Mouse (Mus musculus) liver, embryonic 14 days (tissue): Measurements from ENCODE around the gene Slc2a5. TPM values are rescaled to one million over a fixed set of nuclear protein-coding genes. Genes with fewer than 3 reads are reported as not detected.

ENCODE experiments used
- polyA plus RNA-seq: library from polyadenylated mRNA; depleted of rRNA; stranded (reverse); fragments of >200 nt; gene quantifications from 2 replicates; pipeline ENCODE4 v1.2.3, GENCODE M21; 2012; rRNA removed

The Slc2a5 gene
- 0.10 and 0.25 TPM in 2 replicates for polyA plus RNA-seq

GRCm38 (mm10) chr4:150119055-150119454 lies at the start of gene Slc2a5:
Slc2a5 (plus strand) TSS chr4:150119283.

GRCm38 (mm10) chr4:150087161-150087889 lies 31.8 kb upstream of the Slc2a5 start, which contains the start of gene Gpr157:
Gpr157 (plus strand) TSS chr4:150087365.

Other genes starting within 250 kb of the Slc2a5 start
- gene Spsb1, start 164.2 kb upstream of the Slc2a5 start, polyA plus RNA-seq = 0.25 and 0.30 TPM in 2 replicates
- 7.2 and 8.6 TPM in 2 replicates for gene H6pd, start 110.3 kb upstream of the Slc2a5 start, polyA plus RNA-seq
- 0.26 and 0.33 TPM in 2 replicates for gene Gpr157, start 31.9 kb upstream of the Slc2a5 start, polyA plus RNA-seq
- 0.06 TPM in 2 replicates for gene Slc2a7, start 29.7 kb downstream of the Slc2a5 start, polyA plus RNA-seq
- 0.02 TPM in 1 of 2 replicates, not detected in the other for gene Car6, start 82.0 kb downstream of the Slc2a5 start, polyA plus RNA-seq
- 191 and 235 TPM in 2 replicates for gene Eno1, start 117.4 kb downstream of the Slc2a5 start, polyA plus RNA-seq
- 4.0 and 5.8 TPM in 2 replicates for gene Rere, start 162.4 kb downstream of the Slc2a5 start, polyA plus RNA-seq